Mouse (Mus musculus): Measurements from ENCODE around the gene Nat14.
"Not testable (repeated sequence)": the region's sequence is repeated elsewhere in the genome, so short reads cannot be mapped to it uniquely, and the experiment has no call there.

Gene Nat14

GRCm38 (mm10) chr7:4921824-4922482 is at the start of gene Nat14:
TSS of gene Nat14 (plus strand) at chr7:4922028.
- DNase-seq = no peak

GRCm38 (mm10) chr7:4876753-4877221 is 45.0 kb upstream of the Nat14 start, which contains the start of gene Isoc2a:
TSS of gene Isoc2a (plus strand) at chr7:4877153.
- DNase-seq = peak; percentile 75 to 82

- no peak for DNase-seq
Measured at GRCm38 (mm10) chr7:4877226-4877625, 44.6 kb upstream of the Nat14 start.

GRCm38 (mm10) chr7:4878186-4878585 is 43.6 kb upstream of the Nat14 start:
- DNase-seq = peak in 1 of 2 experiments; percentile 43

- not testable (repeated sequence) for DNase-seq
Measured at GRCm38 (mm10) chr7:4879036-4879435, 42.8 kb upstream of the Nat14 start.

GRCm38 (mm10) chr7:4886680-4887079 is 35.1 kb upstream of the Nat14 start:
- no peak for DNase-seq

- DNase-seq = no peak
Measured at GRCm38 (mm10) chr7:4895186-4895585, 26.6 kb upstream of the Nat14 start.

- DNase-seq = no peak
Measured at GRCm38 (mm10) chr7:4898851-4899648, 22.8 kb upstream of the Nat14 start.

- no peak for DNase-seq
Measured at GRCm38 (mm10) chr7:4899649-4900522, 21.9 kb upstream of the Nat14 start.

- no peak for DNase-seq
Measured at GRCm38 (mm10) chr7:4900523-4900851, 21.3 kb upstream of the Nat14 start.

- DNase-seq = no peak
Measured at GRCm38 (mm10) chr7:4901171-4901570, 20.7 kb upstream of the Nat14 start.

GRCm38 (mm10) chr7:4902404-4902803 is 19.4 kb upstream of the Nat14 start:
- DNase-seq = no peak

GRCm38 (mm10) chr7:4906466-4906950 is 15.3 kb upstream of the Nat14 start, which contains the start of gene Gm36210:
TSS of gene Gm36210 (minus strand) at chr7:4906516.
- DNase-seq = no peak

GRCm38 (mm10) chr7:4911561-4911960 is 10.3 kb upstream of the Nat14 start:
- DNase-seq = peak in 1 of 2 experiments; percentile 59

GRCm38 (mm10) chr7:4912248-4912647 is 9.6 kb upstream of the Nat14 start:
- DNase-seq = no peak

- DNase-seq = peak; percentile 86 to 94
Measured at GRCm38 (mm10) chr7:4915007-4915665, 6.7 kb upstream of the Nat14 start, which contains the start of gene Zfp628. TSS of gene Zfp628 (plus strand) at chr7:4915217.

GRCm38 (mm10) chr7:4915669-4916416 is 6.0 kb upstream of the Nat14 start:
- no peak for DNase-seq

- no peak for DNase-seq
Measured at GRCm38 (mm10) chr7:4917494-4917893, 4.3 kb upstream of the Nat14 start.

- no peak for DNase-seq
Measured at GRCm38 (mm10) chr7:4918681-4919080, 3.1 kb upstream of the Nat14 start.

- no peak for DNase-seq
Measured at GRCm38 (mm10) chr7:4919096-4919495, 2.7 kb upstream of the Nat14 start.

- DNase-seq = no peak
Measured at GRCm38 (mm10) chr7:4919971-4920370, 1.9 kb upstream of the Nat14 start.
